Mouse (Mus musculus) cerebellum, postnatal 4 days (tissue): ENCODE results near the gene Gng7.
A peak's percentile ranks its signal among the peaks of the same experiment; 100 is the strongest.

Source experiments
- DNase-seq, 2 experiments: peaks; one replicate each; pipeline ENCODE4 v3.0.0; 2022; ENCODE audit warnings: low spot score in 2 of 2, mixed read lengths in 1 of 2

Gng7 gene

DNA sequence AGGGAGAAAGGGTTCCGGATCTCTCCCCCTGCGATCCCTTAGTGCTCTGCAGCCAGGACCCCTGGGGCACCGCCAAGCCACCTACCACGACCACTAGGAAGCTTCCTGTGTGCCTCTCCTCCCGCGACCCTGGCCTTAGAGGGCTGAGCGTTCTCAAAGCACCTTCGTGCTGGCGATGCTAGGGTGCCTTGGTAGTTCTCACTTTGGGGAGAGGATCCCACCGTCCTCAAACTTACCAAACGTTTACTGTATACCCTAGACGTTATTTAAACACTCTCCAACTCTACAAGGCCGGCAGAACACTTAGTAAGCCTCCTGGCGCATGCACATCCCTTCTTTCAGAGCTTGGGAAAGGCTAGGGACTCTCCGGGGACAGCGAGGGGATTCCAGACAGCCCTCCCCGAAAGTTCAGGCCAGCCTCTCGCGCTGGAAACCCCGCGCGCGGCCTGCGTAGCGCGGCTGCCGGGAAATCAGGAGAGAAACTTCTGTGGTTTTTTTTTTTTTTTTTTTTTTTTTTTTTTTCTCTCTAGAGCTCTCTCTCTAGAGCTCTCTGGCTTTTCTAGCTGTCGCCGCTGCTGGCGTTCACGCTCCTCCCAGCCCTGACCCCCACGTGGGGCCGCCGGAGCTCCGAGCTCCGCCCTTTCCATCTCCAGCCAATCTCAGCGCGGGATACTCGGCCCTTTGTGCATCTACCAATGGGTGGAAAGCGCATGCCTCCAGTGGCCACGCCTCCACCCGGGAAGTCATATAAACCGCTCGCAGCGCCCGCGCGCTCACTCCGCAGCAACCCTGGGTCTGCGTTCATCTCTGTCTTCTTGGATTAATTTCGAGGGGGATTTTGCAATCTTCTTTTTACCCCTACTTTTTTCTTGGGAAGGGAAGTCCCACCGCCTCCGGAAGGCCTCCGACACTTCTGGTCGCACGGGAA, 85.2 kb downstream of the Gng7 start, which contains the start of gene Gadd45b:
Gene Gadd45b (plus strand): TSS at position 775 of the 928 bp plus-strand sequence.
- peak; percentile 93 to 98 for DNase-seq

DNA sequence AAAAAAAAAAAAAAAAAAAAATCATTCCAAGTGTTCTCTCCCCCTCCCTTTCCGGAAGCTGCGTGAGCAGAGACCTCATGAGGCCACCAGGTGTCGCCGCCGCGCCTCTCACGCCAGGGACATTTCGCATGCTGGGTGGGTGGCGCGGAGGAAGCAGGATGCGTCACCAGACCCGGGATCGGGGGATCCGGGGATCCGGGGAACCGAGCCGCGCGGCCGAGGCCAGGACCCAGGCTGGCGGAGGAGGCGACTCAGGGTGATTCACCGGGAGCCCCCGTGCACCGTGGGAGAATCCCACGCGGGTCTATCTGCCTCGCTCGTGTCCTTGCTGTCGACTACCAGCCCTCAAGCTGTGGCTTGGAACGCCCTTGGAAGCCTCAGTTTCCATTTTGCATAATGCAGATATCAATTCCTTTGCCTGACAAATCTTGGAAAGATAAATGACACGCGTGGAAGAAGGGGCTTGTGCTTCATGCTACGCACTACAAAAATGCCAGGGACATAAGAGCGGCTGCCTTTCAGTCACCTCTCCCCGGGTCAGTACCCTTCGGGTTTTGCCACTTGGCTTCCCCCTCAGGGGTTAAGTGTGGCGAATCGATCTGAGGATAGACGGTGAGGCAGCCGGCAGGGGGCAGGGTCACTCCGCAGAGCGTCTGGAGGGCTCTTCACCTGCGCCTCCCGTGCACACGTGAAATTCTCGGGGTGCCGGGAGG, 86.0 kb downstream of the Gng7 start:
- peak; percentile 86 to 92 for DNase-seq

DNA sequence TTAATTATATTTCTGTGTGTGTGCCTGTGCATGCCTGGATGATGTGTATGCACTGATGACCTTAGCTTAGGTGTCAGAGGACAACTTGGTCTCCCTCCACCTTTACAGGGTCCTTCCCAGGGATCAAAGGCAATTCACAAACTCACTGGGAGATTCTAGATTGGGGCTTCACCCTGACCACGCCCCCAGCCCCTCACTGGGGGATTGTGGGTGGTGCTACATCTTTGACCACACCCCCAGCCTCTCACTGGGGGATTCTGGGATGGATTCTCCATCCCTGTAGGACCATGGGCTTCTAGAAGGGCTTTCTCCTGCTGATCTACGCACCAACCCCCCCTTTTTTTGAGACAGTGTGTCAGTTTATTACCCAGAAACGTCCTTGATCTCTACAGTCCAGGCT, 89.3 kb downstream of the Gng7 start:
- no peak for DNase-seq

DNA sequence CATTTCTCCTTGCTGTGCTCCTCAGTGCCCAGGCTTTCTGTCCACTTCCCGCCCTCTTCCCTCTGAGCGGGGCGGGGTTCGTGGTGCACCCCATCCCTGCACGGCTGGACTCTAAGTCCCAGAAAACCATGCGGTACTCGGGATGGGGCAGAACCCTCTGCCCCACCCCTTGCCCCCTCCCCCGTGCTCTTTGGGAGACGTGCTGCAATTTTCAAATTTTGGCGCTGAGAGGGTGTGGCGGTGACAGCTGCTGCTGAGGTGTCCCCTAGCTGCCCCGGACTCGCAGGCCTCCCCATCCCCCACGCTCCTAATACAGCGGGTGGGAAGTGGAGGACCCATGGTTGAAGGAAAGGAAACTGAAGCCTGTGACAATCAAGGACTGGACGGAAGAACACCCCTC, 92.8 kb downstream of the Gng7 start:
- DNase-seq, result no peak

DNA sequence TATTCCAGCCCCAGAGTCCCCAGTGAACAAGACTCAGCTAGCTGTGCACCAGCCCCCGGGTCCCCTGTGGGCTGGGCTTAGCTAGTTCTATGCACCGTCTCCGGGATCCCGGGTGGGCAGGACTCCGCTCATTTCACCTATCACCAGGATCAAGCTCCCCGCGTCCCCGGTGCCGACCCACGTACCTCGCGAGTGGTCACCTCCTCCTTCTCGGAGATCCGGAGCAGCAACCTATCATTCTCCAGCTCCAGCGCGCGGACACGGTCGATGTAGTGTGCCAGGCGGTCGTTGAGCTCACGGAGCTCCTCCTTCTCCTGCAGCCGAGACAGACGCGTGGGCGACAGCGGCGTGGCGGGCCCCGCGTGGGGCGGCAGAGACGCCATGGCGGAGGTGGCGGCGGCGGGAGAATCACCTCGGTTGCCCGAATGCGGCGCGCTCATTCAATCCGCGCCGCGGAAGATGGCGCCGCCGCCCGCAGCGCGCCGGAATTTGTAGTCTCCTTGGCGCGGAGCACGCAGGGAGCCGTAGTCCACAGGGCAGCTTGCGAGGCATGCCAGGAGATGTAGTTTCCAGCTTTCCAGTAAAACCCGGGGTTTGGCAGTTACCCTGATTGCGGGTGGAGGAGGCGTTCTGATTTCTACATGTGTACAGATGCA, 96.8 kb downstream of the Gng7 start, which contains the start of gene Lmnb2:
Gene Lmnb2 (minus strand): TSS at position 467 of the 656 bp plus-strand sequence.
- peak; percentile 51 to 83 for DNase-seq

DNA sequence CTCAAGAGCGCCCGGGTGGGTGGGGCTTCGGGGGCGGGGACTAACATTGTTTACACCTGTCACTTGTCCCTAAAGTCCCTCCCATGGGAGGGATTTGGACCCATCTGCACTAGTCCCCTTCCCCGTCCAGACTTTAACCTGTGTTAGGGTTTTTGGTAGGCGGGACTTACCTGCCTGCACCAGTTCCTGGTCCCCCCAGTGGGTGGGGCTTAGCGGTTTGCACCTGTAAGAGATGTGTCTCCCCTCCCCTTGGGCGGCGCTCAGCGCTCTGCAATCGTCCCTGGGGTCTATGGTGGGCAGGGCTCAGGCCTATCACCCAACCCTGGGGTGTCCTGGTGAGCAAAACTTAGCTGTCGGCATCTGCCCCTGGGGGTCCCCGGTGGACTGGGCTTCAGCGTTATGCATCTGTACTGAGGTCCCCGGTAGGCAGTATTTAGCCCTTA, 97.4 kb downstream of the Gng7 start:
- DNase-seq, result no peak

DNA sequence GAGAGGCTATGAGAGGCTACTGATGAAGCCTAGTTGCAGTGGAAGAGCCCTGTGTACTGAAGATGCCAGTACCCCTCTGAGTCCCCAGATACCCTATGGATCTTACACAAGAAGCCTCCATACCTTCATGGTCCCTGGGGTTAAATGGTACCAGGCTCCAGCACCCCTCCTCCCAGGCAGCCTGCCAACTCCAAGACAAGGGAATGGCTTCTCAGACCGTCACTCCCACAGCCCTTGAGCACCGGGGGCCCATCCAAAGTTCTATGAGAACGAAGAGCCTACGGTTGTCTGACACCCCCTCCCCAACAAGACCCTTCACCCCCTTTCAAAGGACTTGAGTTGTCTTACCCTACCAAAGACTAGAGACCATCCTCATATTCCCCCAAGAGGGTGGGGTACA, 99.0 kb downstream of the Gng7 start:
- no peak for DNase-seq

DNA sequence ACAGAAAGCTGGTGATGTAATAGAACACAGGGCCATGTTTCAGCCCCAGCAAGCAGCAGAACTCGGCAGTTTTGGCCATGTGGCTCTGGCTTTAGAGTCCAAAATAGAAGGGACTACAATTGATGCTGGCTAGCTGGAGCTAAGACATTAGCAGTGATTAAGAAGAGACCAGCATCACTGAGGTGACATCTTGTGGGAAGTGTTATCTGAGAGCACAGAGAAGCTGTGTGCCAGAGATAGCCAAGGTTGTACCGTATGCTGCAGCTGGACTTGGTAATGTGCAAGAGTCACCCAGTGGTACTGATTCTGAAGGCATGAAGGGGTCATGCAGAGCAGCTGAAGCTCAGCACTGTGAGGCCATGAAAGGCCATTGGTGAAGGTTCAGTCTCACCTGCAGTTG, 99.5 kb downstream of the Gng7 start:
- no peak for DNase-seq

DNA sequence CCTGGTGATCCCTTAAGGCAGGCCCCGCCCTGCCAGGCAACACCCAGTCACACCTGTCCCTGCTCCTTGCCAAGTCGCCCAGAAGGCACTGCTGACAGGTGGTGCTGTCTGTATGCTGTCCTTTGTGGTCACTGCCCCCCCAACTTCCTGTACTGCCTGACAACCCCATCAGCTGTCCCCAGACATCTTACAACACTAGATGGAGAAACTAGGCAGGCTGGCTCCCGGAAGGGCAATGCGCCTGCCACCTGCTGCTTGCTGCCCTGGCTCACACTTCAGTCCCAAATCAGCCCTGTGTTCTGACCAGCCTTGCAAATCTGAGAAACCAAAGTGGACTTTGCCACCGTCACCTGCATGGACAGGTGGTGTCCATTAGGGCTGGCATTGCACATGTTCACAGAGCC, 100.5 kb downstream of the Gng7 start:
- DNase-seq, result no peak

DNA sequence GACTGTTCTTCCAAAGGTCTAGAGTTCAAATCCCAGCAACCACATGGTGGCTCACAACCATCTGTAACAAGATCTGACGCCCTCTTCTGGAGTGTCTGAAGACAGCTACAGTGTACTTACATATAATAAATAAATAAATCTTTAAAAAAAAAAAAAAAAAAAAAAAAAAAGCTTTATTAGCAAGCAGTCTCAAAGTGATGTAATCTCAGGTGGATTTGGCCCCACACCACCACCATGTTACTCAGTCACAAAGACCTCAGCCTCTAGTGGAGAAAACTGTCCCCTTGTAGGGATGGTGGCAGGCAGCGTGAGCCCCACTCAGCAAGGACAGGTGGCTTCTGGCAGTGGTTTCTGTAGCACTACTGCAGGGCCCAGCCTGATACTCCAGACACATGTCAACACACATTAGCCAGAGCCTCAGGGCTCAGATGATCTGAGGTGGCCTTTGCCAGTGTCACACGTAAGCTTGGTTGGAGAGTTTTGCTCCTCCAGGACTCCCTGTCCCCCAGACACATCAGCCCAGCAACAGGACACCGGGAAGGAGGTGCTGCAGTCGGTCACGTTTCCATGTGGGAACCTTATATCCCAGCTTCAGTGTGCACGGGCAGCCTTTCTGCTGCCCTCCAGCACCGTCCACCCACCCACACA, 101.3 kb downstream of the Gng7 start:
- no peak for DNase-seq

DNA sequence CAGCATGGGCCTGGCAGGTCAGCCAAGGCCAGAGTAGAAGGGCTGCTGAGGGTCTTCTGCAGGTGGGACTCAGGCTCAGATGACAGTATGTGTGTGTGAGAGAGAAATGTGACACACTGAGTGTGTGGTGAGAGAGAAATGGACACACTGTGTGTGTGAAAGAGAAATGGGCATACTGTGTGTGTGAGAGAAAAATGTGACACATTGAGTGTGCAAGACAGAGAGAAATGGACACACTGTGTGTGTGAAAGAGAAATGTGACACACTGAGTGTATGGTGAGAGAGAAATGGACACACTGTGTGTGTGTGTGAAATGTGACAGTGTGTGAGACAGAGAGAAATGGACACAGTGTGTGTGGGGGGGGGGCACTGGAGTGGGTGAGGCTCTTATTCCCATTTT, 102.9 kb downstream of the Gng7 start:
- DNase-seq, result no peak

DNA sequence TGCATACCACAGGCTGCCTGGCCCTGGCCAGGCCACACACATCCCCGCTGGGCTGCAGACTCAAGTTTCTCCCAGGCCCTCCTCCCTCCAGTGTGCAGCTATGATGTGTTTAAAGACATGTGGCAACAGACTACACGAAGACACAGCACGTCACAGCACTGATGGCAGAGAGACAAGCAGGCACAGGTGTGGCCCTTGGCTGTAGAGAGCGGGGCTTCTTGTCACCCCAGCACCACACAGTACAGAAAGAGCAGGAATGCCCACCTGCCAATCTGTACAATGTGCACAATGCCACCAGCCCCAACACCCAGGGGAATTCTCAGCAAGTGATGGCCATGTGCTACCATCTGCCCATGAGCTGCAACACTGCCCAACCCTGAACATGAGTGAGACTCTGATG, 103.4 kb downstream of the Gng7 start:
- DNase-seq, result no peak

DNA sequence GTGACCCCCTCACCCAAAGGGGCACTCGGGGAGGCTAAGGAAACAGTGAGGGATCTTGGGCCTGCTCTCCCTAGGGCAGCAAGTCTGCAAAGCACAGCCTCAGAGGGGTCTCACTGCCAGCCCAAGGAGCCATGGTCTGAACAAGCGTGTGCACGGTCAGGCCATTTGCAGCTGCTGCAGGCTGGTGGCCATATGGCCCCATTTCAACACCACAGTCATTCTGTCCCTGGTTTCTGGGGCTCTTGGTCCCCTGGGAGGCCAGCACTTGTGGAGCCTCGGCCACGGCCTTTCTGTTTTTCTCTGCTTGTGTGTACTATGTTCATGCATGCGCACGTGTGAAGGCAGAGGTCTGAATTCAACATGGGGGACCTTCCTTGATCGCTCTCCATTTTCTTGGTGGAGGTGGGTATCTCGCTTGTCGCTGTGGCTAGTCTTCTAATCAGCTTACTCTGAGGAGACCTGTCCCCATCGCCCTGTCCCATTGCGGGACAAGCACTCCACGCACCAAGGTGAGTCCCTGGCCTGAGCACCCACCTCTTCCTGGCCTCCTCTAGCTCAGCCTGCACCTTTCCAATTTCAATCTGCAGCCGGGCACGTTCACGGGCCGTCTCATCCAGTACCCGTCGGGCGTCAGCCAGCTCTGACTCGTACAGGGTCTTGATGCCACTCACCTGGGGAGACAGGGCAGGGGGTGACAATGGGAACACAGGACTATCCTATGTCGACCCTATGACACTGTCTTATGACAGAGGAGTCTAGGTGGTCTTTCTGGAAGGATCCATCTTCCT, 105.2 kb downstream of the Gng7 start:
- no peak for DNase-seq

DNA sequence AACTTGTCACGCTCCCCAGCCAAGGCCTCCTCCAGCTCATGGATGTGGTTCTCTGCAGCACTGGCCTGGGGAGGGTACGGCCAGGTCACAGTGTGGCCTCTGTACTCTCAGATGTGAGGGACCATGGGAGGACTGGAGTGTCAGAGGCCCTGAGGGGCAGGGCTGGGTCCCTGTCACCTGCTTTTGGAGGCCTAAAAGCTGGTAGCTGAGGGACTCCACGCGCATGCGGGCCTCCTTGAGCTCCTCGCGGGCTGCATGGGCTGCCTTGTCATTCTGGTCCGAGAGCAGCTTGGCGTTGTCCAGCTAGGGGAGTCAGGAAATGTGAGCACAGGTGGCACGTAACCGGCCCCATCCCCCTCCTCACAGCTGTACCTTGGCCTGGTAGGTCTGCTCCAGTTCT, 110.0 kb downstream of the Gng7 start:
- DNase-seq, result no peak

DNA sequence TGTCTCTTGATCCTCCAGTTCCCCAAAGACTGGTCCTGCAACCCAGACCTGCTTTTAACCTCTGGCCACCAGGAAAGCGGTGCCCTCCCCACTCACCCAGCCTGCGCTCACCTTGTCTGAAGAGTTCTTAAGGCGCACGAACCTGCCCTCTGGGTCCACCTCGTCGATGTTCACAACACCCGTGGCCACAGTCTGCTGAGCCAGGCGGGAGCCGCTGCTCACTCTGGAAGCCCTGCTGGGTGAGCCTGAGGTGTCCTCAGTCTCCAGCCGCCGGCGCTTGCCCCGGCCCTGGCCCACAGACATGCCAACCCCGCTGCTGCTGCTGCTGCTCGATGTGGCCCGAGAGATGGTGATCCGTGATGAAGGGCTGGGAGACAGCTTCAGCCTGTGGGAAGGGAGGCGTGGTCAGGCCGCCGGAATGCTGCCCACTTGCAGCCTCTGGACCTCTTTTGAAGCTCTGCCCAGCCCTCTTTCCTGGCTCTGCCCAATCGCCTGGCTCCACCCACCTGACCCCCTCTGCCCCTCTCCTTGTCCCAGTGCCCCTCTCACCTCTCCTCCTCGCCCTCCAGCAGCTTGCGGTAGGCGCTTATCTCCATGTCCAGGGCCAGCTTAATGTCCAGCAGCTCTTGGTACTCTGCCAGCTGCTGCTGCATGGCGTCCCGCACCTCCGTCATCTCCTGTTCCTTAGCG, 110.6 kb downstream of the Gng7 start:
- DNase-seq, result no peak

DNA sequence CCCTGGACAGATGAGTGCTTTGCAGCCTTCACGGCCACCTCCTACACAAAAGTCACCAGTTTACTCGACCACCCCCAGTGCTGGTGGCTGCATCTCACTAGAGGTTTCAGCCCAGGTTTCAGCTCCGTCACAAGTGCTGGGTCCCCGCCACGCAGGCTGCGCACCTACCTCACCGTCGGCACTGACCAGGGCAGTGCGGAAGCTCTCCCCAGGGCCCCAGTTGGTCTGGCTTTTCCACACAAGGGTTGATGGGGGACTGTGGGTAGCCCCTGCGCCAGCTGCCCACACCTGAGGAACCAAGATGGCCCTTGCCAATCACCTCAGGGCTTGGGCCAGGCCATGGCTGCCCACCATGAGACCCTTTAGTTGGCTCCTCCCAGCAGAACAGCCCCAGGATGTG, 111.5 kb downstream of the Gng7 start:
- no peak for DNase-seq

DNA sequence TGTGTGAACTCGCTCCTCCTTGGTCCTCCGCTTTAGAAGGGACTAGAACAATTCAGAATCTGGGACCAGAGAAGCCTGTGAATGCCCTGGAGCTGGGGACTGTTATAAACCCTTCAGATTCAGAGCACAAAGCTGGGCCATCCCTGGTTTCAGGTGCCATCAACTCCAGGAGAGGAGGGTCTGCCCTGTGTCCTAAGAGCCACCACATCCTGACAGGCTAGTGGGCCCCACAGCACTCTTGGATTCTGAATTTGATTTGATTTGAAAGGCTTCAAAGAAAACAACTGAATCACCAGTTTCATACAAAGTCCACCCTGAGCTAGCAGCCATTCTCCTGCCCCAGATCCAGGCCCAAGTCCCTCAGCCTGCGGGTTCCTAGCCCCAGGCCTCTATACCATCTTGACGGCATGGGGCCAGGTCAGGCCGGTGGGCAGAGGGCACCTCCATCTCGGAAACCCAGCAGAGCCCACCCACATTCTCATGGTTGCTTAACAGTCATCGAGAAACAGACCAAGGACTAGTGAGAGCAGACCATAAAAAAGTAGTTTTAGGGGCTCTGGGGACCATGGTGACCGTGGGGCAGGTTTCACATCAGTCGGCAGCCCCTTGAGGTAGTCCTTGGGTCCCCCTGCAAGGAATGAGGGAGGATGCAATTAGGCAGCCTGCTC, 112.3 kb downstream of the Gng7 start:
- DNase-seq, result no peak

DNA sequence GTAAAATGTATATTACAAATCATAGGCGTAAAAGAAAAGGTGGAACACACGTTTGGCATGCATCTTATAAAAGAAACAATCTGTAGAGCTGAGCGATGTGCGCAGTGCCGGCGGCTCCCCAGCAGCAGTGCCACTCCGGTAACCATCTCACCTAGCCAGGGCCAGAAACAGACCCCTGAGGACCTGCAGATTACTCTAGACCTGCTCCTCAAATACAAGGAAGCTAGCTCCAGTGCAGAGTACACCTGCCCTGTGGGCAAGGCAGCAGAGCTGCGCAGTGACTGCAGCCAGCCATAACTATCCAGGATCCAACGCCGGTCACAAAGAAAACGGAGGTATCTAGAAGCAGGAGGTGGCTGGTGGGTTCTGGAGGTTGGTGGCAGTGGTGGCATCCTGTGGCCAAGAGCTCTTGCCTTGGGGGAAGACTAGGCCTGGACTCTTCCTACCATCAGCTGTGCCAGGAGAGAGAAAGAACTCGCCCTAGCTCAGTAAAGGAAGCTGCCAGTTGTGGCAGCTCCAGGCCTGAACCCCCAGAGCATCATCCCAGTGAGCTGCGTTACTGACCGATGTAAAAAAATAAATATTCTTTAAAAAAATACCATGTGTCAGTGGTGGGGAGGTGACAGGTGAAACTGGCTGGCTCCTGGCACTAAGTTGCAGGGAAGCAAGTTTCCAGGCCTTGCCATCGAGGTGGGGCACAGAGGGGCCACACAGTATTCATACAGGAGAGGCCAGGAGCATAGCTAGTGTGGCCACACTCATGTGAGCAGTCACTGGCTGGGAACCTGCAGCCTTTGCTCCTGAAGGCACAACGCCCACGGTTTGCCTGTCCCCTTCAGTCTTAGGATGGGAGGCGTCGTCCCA, 113.1 kb downstream of the Gng7 start:
- no peak for DNase-seq
